Mouse (Mus musculus) CH12F3 (cell line): ENCODE data around the gene Dusp16.

Experiments
- in situ Hi-C: fragments of 300-500 bp; cut with MboI; formaldehyde crosslinking; loops from 2 replicates; pipeline ENCODE4 v1.14.3; 2020; ENCODE audit warnings: low sequenced_read_pairs

Dusp16 gene

GRCm38 (mm10) chr6:134745876-134746275, 46.5 kb downstream of the Dusp16 start:
- in situ Hi-C loops: no loop called here

- in situ Hi-C loops: no loop called here
Observed at GRCm38 (mm10) chr6:134743568-134743967, 48.9 kb downstream of the Dusp16 start.

GRCm38 (mm10) chr6:134736853-134737252, 55.6 kb downstream of the Dusp16 start:
- in situ Hi-C loops: no loop called here

DNA sequence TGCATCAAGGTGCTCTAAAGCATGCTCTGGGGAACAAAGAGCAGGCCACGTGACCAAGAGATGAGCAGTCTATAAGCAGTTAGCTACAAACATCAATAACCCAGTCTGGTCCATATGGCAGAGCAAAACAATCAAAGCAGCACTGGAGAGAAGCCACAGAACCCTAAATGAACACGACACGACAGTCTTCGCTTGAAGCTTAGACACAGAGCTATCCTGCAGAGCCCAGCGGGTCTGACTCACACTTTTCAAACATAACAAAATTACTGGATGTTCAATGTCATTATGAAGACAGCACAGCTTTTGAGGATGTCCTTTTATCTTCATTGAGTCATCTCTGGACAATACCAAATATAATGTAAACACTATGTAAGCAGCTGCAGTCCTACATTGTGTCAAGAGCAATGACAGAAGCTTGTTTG, 58.6 kb downstream of the Dusp16 start:
- in situ Hi-C loops: no loop called here

GRCm38 (mm10) chr6:134732813-134733212, 59.6 kb downstream of the Dusp16 start:
- in situ Hi-C loops: no loop called here

- in situ Hi-C loops: no loop called here
Observed at GRCm38 (mm10) chr6:134730978-134731377, 61.4 kb downstream of the Dusp16 start.

- in situ Hi-C loops: no loop called here
Observed at GRCm38 (mm10) chr6:134725406-134725805, 67.0 kb downstream of the Dusp16 start.

DNA sequence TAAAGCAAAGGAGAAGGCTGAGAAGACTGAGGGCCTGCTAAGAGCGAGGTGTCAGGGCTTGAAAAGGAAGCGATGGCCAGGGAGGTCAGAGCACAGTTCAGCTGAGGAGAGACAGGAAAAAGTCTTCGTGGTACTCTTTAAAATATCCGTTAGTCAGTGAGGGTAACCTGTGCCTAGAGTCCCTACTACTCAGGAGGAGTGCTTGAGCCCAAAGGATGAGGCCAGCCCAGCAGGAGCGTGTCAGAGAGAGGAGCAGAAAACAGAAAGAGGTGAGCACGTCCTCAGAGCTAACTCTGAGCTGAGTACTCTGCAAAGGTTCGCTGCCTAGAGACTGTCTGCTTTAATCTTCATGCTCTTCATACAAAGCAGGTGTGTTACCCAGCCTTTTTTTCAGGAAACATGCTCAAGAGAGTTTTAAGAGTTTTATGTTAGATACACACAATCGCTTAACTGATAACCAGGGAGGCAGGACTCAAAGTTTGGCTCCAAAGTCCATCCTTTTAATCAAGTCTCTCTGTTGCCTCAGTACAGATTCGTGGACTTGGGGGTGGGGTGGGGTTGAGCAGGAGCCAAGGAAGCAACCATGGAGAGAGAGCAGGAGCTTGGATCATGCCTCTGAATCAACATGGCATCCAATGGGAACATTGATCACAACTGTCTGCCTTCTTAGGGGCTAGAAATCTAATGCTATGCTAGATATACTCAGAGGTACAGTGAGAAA, 68.4 kb downstream of the Dusp16 start:
- in situ Hi-C loops: no loop called here

- in situ Hi-C loops: no loop called here
Observed at GRCm38 (mm10) chr6:134723326-134723725, 69.1 kb downstream of the Dusp16 start.

- in situ Hi-C loops: no loop called here
Observed at GRCm38 (mm10) chr6:134722906-134723305, 69.5 kb downstream of the Dusp16 start.

GRCm38 (mm10) chr6:134721729-134722269, 70.6 kb downstream of the Dusp16 start:
- in situ Hi-C loops: no loop called here

DNA sequence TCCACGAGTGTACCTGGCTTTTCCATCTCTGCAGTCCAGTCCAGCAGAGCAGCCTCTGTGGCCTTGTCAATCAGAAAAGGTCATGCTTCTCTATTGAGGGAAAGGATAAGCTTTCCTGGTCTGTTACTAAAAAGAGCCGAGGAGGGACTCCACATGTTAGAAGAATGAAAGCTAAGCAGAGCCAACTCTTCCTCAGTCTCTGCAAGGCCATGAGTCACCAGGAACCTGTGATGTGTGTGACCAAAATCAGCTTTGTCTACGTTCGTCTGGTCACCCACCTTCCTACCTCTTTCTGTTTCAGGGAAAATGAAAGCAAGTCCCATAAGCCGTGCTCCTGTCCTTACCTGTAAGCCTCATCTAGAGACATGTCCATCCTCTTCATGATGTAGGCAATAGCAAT, 72.3 kb downstream of the Dusp16 start:
- in situ Hi-C loops: no loop called here

DNA sequence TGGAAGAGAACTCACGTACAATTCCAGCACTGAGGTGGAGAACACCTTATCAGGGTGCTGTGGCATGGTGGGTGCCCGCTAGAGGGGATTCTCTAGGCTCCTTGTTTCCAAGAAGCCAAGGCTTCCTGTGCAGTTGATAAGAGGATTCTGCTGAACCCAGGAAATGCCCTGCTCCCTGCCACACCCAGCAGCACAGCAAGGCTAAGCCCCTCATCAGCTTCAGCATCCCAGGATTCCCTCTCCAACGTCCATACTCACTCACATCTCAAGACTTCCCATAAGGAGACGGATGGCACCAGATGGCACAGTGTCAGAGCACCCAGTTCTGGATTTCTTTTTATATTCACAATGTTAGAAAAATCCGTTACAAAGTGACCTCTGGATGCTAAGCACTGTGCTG, 73.3 kb downstream of the Dusp16 start:
- in situ Hi-C loops: no loop called here

DNA sequence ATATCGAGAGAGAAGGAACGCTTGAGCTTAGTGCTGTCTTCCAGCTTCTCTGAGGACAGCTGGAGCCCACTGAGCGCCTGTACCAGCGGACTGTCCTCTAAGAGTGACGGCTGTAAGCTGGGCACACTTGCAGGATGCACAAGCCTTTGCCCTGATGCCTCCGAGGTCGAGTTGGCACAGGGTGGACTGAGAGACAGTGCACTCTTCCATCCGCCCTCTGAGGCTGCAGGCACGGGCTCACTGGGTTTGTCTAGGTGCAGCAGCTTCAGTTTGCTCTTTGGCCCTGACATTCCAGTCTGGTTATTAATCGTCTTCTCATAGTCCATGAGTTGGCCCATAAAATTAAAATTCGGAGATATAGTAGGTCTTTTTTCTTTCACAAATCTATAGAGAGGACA, 73.8 kb downstream of the Dusp16 start:
- in situ Hi-C loops: no loop called here

- in situ Hi-C loops: no loop called here
Observed at GRCm38 (mm10) chr6:134717886-134718667, 74.3 kb downstream of the Dusp16 start.

- in situ Hi-C loops: no loop called here
Observed at GRCm38 (mm10) chr6:134716168-134716587, 76.2 kb downstream of the Dusp16 start.

GRCm38 (mm10) chr6:134713897-134714296, 78.5 kb downstream of the Dusp16 start:
- in situ Hi-C loops: no loop called here

DNA sequence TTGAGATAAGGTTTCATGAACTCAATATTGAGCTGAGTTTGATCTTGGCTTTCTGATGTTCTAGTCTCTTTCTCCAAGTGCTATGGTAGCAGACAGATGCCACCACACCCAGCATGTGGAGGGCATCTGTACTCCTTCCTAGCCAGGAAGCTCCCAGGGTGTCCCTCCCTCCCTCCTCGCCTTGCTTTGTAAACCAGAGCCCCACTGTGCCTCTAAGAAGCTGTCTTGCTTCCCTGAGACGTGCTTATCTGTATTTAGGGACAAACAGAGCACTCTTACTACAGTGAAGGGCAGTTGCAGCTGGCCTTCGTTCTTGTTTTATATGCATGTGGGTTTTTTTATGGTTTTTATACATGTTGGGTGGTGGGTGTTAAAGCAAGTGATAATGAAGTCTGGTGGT, 79.1 kb downstream of the Dusp16 start:
- in situ Hi-C loops: no loop called here

DNA sequence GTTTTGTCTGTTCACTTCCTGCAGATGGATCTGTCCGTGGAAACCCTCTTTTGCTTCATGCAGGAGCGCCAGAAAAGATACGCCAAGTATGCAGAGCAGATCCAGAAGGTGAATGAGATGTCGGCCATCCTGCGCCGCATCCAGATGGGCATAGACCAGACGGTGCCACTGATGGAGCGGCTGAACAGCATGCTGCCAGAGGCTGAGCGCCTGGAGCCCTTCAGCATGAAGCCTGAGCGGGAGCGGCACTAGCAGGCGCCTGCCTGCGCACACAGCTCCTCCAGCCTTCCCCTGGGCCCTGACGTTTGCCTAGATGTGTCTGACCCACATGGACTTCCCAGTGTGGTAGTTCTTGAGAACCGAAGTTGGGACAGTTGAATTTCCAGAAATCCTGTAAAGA, 82.4 kb downstream of the Dusp16 start:
- in situ Hi-C loops: no loop called here

DNA sequence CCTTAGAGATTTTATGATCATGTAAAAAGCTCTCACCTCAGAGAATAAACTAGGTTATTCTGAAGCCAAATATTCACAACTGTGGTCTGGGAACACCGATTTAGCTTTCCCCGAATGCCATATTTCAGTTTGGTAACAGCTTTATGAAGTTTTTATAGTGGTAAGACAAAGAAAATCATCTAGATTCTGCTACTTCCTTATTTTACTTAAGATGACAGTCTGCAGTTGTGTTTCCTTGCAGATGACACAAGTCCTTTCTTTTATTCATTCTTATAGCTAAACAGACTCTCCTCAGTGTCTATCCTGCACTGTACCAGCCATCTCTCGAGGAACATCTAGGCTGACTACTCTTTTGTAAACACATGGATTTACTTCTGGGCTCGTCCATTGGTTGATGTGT, 86.0 kb downstream of the Dusp16 start:
- in situ Hi-C loops: no loop called here

DNA sequence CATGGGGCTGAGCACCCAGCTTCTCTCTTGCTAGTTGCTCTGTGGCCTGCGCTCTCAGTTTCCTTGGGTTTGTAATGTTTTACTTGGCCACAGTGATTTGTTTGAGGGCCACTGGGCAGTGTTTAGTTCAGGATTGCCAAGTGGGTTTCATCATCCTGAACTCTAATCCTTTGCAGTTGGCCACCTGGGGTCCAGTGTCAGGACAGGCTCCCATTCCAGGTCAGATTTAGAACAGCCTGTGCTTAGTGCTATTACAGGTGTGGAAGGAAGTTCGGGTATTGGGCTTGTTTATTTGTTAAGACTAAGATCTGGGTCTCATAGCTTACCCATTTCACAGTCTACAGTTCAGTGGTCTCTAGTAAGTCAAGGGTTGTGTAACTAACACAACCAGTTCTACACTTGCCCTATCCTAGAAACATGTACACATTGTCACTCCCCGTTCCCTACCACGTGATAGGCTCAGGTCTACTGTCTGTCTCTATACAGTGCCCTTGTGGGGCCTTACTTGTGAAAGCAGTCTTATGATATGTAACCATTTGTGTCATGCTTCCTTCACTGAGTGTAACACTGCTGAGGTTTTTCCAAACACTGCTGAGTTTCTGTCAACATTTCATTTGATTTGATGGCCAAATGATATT, 89.3 kb downstream of the Dusp16 start:
- in situ Hi-C loops: no loop called here

DNA sequence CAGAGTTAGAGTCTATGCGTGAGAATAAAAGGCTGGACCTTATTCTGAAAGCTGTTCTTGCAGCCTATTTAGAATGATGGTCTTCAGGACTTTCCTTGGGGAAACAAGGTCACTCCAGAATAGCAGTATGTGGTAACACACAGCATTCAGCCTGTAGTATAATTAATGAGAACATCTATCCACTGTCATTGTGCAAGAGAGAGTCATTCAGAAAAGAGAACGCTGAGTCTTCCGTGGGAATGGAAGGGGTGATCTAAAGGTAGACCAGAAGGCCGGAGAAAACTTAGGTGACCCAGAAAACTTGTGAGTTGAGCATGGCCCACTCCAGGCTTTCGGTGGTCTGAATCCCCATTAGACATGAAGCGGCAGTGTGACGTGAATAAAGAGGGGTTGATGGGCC, 90.2 kb downstream of the Dusp16 start:
- in situ Hi-C loops: no loop called here
